Mouse (Mus musculus): ENCODE measurements around the gene Treml1. TPM values are rescaled to one million over a fixed set of nuclear protein-coding genes. Genes with fewer than 3 reads are reported as not detected.

Gene Treml1
- polyA plus RNA-seq, 1 experiment = 0.11 TPM

DNA sequence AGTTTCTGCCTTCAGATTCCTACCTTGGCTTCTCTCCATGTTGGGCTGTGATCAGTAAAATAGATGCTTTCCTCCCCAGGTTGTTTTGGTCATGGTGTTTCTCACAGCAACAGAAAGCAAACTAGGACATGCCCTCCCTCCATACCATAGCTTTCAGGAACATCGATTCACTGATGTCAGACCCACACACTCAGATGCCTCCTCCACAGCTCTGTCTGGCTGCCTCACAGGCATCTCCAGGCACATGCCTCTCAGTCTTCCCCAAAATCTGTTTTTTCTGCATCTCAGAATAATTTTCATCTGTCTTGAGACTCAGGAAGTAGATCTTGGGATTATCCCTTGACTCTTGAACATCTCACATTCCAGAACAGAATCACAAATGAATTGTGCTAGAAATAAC lies 16.4 kb downstream of the Treml1 start:
- Histone ChIP-seq H3K4me3 (replicated peaks; ENCODE audit: insufficient read depth, low read depth, low read length) (no peak overlapping the region), H3K27me3 (ENCODE audit: control insufficient read depth, insufficient read depth, low read length) (no peaks in the 10 kb centered on the region), H3K27ac (ENCODE audit: insufficient read depth, low read length) (no peak overlapping the region), H3K4me1 (ENCODE audit: control insufficient read depth, insufficient read depth, low read length) (no peaks in the 10 kb centered on the region)
- TF ChIP-seq POLR2A (IDR thresholded peaks at IDR 0.05; ENCODE audit: borderline replicate concordance, insufficient read depth, low read length) (no peak), CTCF (IDR thresholded peaks at IDR 0.05; ENCODE audit: borderline replicate concordance, insufficient read depth, low read depth, low read length) (no peak)
- WGBS = 86% methylated on average over 1 of the region's 1 CpGs
- DNase-seq = no peak

DNA sequence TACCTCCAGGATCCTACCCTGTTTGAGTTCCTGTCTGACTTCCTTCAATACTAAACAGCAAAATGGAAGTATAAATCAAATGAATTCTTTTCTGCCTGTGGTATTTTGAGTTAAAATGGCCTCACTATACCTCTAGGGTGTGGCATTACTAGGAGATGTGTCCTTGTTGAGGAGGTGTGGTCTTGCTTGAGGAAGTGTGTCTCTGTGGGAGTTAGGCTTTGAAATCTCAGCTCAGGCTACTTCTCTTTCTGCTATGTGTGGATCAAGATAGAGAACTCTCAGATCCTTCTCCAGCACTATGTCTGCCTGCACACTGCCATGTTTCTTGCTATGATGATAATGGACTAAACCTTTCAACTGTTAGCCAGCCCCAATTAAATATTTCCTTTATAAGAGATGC lies 19.3 kb downstream of the Treml1 start:
- no peaks in the 10 kb centered on the region for H3K27me3 ChIP-seq (ENCODE audit: control insufficient read depth, insufficient read depth, low read length)
- H3K4me1 ChIP-seq (ENCODE audit: control insufficient read depth, insufficient read depth, low read length) = no peaks in the 10 kb centered on the region
- H3K4me3 ChIP-seq (replicated peaks; ENCODE audit: insufficient read depth, low read depth, low read length) = no peak overlapping the region
- TF ChIP-seq CTCF (IDR thresholded peaks at IDR 0.05; ENCODE audit: borderline replicate concordance, insufficient read depth, low read depth, low read length) (no peak), POLR2A (IDR thresholded peaks at IDR 0.05; ENCODE audit: borderline replicate concordance, insufficient read depth, low read length) (no peak)
- no peak for DNase-seq
- H3K27ac ChIP-seq (ENCODE audit: insufficient read depth, low read length) = no peak overlapping the region

DNA sequence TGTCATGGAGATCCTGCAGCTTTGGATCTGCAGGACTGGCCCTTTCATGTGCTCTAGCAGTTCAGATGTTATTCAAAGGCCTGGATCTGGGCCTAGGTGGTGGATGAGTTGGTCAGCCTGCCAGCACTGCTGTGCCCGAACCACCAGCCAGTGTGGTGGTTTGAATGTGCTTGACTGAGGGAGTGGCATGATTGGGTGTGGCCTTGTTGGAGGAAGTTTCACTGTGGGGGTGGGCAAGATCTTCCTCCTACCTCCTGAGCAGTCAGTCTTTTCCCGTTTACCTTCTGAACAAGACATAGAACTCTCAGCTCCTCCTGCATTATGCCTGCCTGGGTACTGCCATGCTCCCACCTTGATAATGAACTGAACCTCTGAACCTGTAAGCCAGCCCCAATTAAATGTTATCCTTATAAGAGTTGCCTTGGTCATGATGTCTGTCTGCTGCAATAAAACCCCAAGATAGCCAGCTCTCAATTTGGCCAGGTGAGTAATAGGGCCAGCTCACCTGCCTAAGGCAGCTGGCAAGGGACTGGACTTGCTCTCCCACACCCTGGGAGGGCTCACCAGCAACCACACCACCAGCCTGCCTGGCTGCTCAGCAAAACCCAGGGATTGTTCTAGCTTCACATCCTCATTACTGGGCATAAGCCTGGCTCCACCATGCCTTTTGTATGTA lies 26.2 kb downstream of the Treml1 start:
- no peak for TF ChIP-seq POLR2A (IDR thresholded peaks at IDR 0.05; ENCODE audit: borderline replicate concordance, insufficient read depth, low read length)
- no peak for TF ChIP-seq CTCF (IDR thresholded peaks at IDR 0.05; ENCODE audit: borderline replicate concordance, insufficient read depth, low read depth, low read length)
- 53% methylated on average over 2 of the region's 2 CpGs for WGBS
- Histone ChIP-seq H3K27me3 (ENCODE audit: control insufficient read depth, insufficient read depth, low read length) (no peaks in the 10 kb centered on the region), H3K4me1 (ENCODE audit: control insufficient read depth, insufficient read depth, low read length) (no peaks in the 10 kb centered on the region), H3K27ac (ENCODE audit: insufficient read depth, low read length) (no peak overlapping the region), H3K4me3 (replicated peaks; ENCODE audit: insufficient read depth, low read depth, low read length) (no peak overlapping the region)
- DNase-seq = no peak

DNA sequence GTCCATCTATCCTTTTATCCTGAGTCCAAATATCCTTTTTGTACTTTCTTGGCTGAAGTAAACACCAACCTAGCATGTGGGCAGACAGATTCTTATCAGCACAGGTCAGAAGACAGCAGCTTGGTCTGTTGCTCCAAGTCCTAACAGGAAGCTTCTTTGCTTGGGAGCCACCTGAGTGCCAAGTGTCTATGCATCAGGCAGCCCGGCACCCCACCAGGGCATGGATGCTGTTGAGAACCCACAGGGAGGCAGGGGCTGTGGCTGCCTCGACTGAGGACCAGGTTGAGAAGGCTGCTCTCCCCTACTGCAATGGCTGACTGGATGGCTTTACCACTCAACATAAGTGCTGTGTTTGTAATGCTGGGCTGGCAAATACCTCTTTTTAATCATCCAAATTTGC lies 28.9 kb downstream of the Treml1 start:
- no peak overlapping the region for H3K4me3 ChIP-seq (replicated peaks; ENCODE audit: insufficient read depth, low read depth, low read length)
- 72% methylated on average over 2 of the region's 2 CpGs for WGBS

DNA sequence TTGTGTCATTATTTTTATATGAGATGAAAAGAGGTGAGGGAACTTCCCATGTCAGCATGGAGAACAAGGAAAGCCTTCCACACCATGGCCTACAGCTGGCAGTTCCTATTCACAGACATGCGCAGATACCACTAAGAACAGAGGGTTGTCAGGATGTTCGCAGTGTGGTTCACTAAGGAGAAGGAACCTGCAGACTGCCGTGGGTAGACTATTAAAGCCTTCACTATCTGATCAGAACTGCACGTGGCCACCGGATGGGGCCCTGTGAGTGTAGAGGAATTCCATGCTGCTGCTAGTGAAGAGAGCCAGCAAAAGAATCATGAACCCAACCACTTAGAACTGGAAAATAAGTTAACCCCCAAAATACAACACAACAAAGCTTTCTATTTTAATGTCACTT lies 29.7 kb downstream of the Treml1 start:
- H3K4me3 ChIP-seq (replicated peaks; ENCODE audit: insufficient read depth, low read depth, low read length) = no peak overlapping the region
- no peaks in the 10 kb centered on the region for H3K4me1 ChIP-seq (ENCODE audit: control insufficient read depth, insufficient read depth, low read length)
- TF ChIP-seq CTCF (IDR thresholded peaks at IDR 0.05; ENCODE audit: borderline replicate concordance, insufficient read depth, low read depth, low read length) = no peak
- no peak for TF ChIP-seq POLR2A (IDR thresholded peaks at IDR 0.05; ENCODE audit: borderline replicate concordance, insufficient read depth, low read length)
- no peak overlapping the region for H3K27ac ChIP-seq (ENCODE audit: insufficient read depth, low read length)
- DNase-seq = no peak
- no peaks in the 10 kb centered on the region for H3K27me3 ChIP-seq (ENCODE audit: control insufficient read depth, insufficient read depth, low read length)
- WGBS = 94% methylated on average over 5 of the region's 5 CpGs

More for the DNA sequence above, 28.9 kb downstream of the Treml1 start:
- Histone ChIP-seq H3K4me1 (ENCODE audit: control insufficient read depth, insufficient read depth, low read length) (no peaks in the 10 kb centered on the region), H3K27me3 (ENCODE audit: control insufficient read depth, insufficient read depth, low read length) (no peaks in the 10 kb centered on the region), H3K27ac (ENCODE audit: insufficient read depth, low read length) (no peak overlapping the region)
- TF ChIP-seq CTCF (IDR thresholded peaks at IDR 0.05; ENCODE audit: borderline replicate concordance, insufficient read depth, low read depth, low read length) = no peak
- TF ChIP-seq POLR2A (IDR thresholded peaks at IDR 0.05; ENCODE audit: borderline replicate concordance, insufficient read depth, low read length) = no peak
- no peak for DNase-seq

DNA sequence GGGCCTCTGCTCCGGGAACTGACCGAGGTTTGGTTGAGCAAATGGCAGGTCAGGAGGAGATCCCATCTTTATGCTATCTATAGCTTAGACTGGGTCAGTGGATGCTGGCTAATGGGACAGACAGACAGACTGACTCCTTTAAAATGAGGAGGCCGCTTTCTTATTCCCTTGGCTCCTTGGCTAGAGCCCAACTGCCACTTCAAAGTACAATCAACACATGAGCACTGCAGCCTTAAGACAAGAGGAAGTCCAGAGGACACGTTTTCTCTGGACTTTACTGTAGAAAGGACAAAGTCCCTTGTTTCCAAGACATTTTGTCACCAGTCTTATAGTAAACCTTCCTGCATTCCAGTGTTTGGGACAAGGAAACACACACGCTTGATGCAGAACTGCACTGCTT lies 31.7 kb downstream of the Treml1 start:
- Histone ChIP-seq H3K4me3 (replicated peaks; ENCODE audit: insufficient read depth, low read depth, low read length) (no peak overlapping the region), H3K4me1 (ENCODE audit: control insufficient read depth, insufficient read depth, low read length) (no peaks in the 10 kb centered on the region), H3K27ac (ENCODE audit: insufficient read depth, low read length) (no peak overlapping the region), H3K27me3 (ENCODE audit: control insufficient read depth, insufficient read depth, low read length) (no peaks in the 10 kb centered on the region)
- DNase-seq = no peak
- 83% methylated on average over 5 of the region's 5 CpGs for WGBS
- TF ChIP-seq POLR2A (IDR thresholded peaks at IDR 0.05; ENCODE audit: borderline replicate concordance, insufficient read depth, low read length) (no peak), CTCF (IDR thresholded peaks at IDR 0.05; ENCODE audit: borderline replicate concordance, insufficient read depth, low read depth, low read length) (no peak)

DNA sequence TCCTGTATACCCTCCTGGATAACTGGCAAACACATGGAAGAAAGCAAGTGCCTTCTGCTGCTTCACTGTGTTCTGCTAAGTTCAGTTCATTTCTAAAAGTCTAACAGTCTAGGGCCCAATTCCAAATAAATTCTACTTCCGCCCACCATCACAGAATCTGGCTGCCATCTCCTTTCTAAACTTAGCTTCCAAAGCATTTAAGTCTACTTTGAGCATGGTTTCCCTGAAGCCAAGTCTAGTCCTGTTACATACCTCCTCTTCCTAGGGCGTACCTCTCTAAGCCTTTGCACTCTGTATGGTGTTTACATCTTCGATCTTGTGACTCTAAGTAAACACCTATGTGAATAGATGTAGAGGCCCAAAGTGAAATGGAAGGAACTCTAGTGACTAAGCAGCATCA lies 32.9 kb downstream of the Treml1 start:
- Histone ChIP-seq H3K27me3 (ENCODE audit: control insufficient read depth, insufficient read depth, low read length) (no peaks in the 10 kb centered on the region), H3K27ac (ENCODE audit: insufficient read depth, low read length) (no peak overlapping the region), H3K4me3 (replicated peaks; ENCODE audit: insufficient read depth, low read depth, low read length) (no peak overlapping the region), H3K4me1 (ENCODE audit: control insufficient read depth, insufficient read depth, low read length) (no peaks in the 10 kb centered on the region)
- TF ChIP-seq POLR2A (IDR thresholded peaks at IDR 0.05; ENCODE audit: borderline replicate concordance, insufficient read depth, low read length) (no peak), CTCF (IDR thresholded peaks at IDR 0.05; ENCODE audit: borderline replicate concordance, insufficient read depth, low read depth, low read length) (no peak)
- DNase-seq = no peak
- WGBS = 97% methylated on average over 3 of the region's 3 CpGs

DNA sequence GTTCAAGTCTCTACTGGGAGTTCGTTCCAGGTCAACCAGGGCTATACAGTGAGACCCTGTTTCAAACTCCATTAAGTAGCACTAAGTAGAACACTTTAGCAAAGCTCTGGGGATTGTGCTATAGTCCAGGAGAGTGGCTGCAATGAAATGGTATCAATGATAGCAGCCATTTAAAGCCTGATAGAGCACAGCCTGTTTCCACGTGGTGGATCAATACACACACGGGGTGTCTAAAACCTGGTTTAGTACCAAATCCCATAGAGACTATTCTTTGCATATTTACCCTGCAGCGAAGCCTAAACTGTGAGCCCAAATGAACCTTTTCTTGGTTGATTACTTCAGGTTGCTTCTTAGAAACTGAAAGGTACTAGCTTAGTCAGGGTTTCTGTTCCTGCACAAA lies 42.0 kb downstream of the Treml1 start:
- DNase-seq = no peak
- Histone ChIP-seq H3K4me1 (ENCODE audit: control insufficient read depth, insufficient read depth, low read length) (no peaks in the 10 kb centered on the region; the same call in 1 of the 2 replicates), H3K27ac (ENCODE audit: insufficient read depth, low read length) (no peak overlapping the region), H3K4me3 (replicated peaks; ENCODE audit: insufficient read depth, low read depth, low read length) (no peak overlapping the region), H3K27me3 (ENCODE audit: control insufficient read depth, insufficient read depth, low read length) (no peaks in the 10 kb centered on the region)
- TF ChIP-seq CTCF (IDR thresholded peaks at IDR 0.05; ENCODE audit: borderline replicate concordance, insufficient read depth, low read depth, low read length) (no peak), POLR2A (IDR thresholded peaks at IDR 0.05; ENCODE audit: borderline replicate concordance, insufficient read depth, low read length) (no peak)
- 95% methylated on average over 4 of the region's 4 CpGs for WGBS

All from cerebellum, adult 2 months (tissue).